17 mouse cellular contexts compared by ENCODE assay signal in genomic region chr16:25377695-25378094, GRCm38 (mm10).
"Had no signal": no experiment of that assay in that cellular context is flagged by ENCODE, and none has a peak within 500 bp of the region (broad histone marks: within the 10 kb centered on the region; RNA-seq: fewer than 3 reads in every experiment).

No protein-coding gene starts in this region.

- H3K27ac ChIP-seq: midbrain, embryonic 12.5 days; neural tube, embryonic 13.5 days; neural tube, embryonic 15.5 days had no signal

- H3K4me1 ChIP-seq: midbrain, embryonic 12.5 days had no signal

- H3K4me3 ChIP-seq: midbrain, embryonic 12.5 days; myocyte; neural tube, embryonic 13.5 days; neural tube, embryonic 15.5 days had no signal

- DNase-seq: lung, adult 18-20 months; lung, embryonic 14.5 days; lung, postnatal 10 days; lung, postnatal 4 days; midbrain, embryonic 14.5 days; retina, postnatal 1 day; right cerebral cortex, adult 18-20 months; right cerebral cortex, postnatal 25 days; right cerebral cortex, postnatal 4 days; spleen, adult 18-20 months; thymus, adult 18-20 months; thymus, postnatal 14 days; thymus, postnatal 36 days had no signal
